Mouse (Mus musculus) erythroblast, embryonic 14.5 days (primary cell): ENCODE data around the gene Hs3st2.

Experiments used
- GATA1 ChIP-seq: IDR thresholded peaks from 2 replicates; pipeline ENCODE4 v1.6.1; 2012; ENCODE audit warnings: low read length, inconsistent platforms, mixed read lengths
- TAL1 ChIP-seq: IDR thresholded peaks from 3 replicates; pipeline ENCODE4 v1.6.1; 2012; ENCODE audit warnings: low read length, inconsistent platforms, mixed read lengths

GRCm38 (mm10) chr7:121478302-121478701 lies 86.6 kb downstream of the Hs3st2 start:
- TF ChIP-seq TAL1 (no peak), GATA1 (no peak)
